Mouse (Mus musculus) stomach, embryonic 15.5 days (tissue): ENCODE data around the gene Ltbp4. TPM values are rescaled to one million over a fixed set of nuclear protein-coding genes. Genes with fewer than 3 reads are reported as not detected.

ENCODE experiments used
- polyA plus RNA-seq: library from polyadenylated mRNA; unstranded; fragments of >200 nt; fragmentation: Nextera tagmentation; extraction: Ambion mirVana; gene quantifications from 2 replicates; pipeline ENCODE4 v1.2.1, GENCODE M21; 2015

Ltbp4 gene
- polyA plus RNA-seq, 1 experiment from 2014 or later = 154 TPM

Other genes with a start within 250 kb of the Ltbp4 start
- gene Cyp2f2, start 217.8 kb downstream of the Ltbp4 start, polyA plus RNA-seq = 57.7 and 91.6 TPM in 2 replicates
- gene Cyp2t4, start 184.0 kb downstream of the Ltbp4 start, polyA plus RNA-seq = not detected in 2 replicates
- gene Egln2, start 170.9 kb downstream of the Ltbp4 start, polyA plus RNA-seq = 68.9 and 73.7 TPM in 2 replicates
- gene Rab4b, start 158.8 kb downstream of the Ltbp4 start, polyA plus RNA-seq = 63.5 and 65.3 TPM in 2 replicates
- 0.59 TPM in 1 of 2 replicates, not detected in the other for gene Gm21983, start 156.6 kb downstream of the Ltbp4 start, polyA plus RNA-seq
- 12.3 and 21.2 TPM in 2 replicates for gene Mia, start 156.5 kb downstream of the Ltbp4 start, polyA plus RNA-seq
- gene BC024978, start 141.9 kb downstream of the Ltbp4 start, polyA plus RNA-seq = 3.1 and 3.9 TPM in 2 replicates
- gene Snrpa, start 141.4 kb downstream of the Ltbp4 start, polyA plus RNA-seq = 219 and 224 TPM in 2 replicates
- gene Itpkc, start 109.0 kb downstream of the Ltbp4 start, polyA plus RNA-seq = 8.8 and 9.4 TPM in 2 replicates
- 21.2 and 26.2 TPM in 2 replicates for gene Coq8b, start 104.7 kb downstream of the Ltbp4 start, polyA plus RNA-seq
- gene Numbl, start 79.3 kb downstream of the Ltbp4 start, polyA plus RNA-seq = 22.7 and 23.4 TPM in 2 replicates
- gene Shkbp1, start 18.3 kb upstream of the Ltbp4 start, polyA plus RNA-seq = 38.8 and 43.7 TPM in 2 replicates
- gene Gm20479, start 19.7 kb upstream of the Ltbp4 start, polyA plus RNA-seq = 0.62 and 1.7 TPM in 2 replicates
- gene Sptbn4, start 110.0 kb upstream of the Ltbp4 start, polyA plus RNA-seq = 0.45 and 0.58 TPM in 2 replicates
- gene Blvrb, start 110.3 kb upstream of the Ltbp4 start, polyA plus RNA-seq = 86.6 and 133 TPM in 2 replicates
- 29.3 and 35.1 TPM in 2 replicates for gene Sertad3, start 136.1 kb upstream of the Ltbp4 start, polyA plus RNA-seq
- gene Sertad1, start 149.2 kb upstream of the Ltbp4 start, polyA plus RNA-seq = 35.3 and 36.7 TPM in 2 replicates
- gene Prx, start 161.6 kb upstream of the Ltbp4 start, polyA plus RNA-seq = 3.1 and 3.5 TPM in 2 replicates
- 0.67 and 0.86 TPM in 2 replicates for gene Hipk4, start 185.6 kb upstream of the Ltbp4 start, polyA plus RNA-seq
- gene Pld3, start 215.5 kb upstream of the Ltbp4 start, polyA plus RNA-seq = 77.5 and 81.0 TPM in 2 replicates
- gene 2310022A10Rik, start 215.5 kb upstream of the Ltbp4 start, polyA plus RNA-seq = 21.0 and 23.4 TPM in 2 replicates